Mouse (Mus musculus) adrenal gland, postnatal 14 days (tissue): ENCODE measurements around the gene Col9a1. TPM values are rescaled to one million over a fixed set of nuclear protein-coding genes. Genes with fewer than 3 reads are reported as not detected.

Experiments
- DNase-seq: peaks from one replicate; pipeline ENCODE4 v3.0.0; 2021; ENCODE audit warnings: mixed read lengths
- total RNA-seq: library from RNA; stranded (reverse); gene quantifications from 2 replicates; pipeline ENCODE4 v1.2.3, GENCODE M21; 2021

The Col9a1 gene
- total RNA-seq, 1 experiment from 2014 or later: 0.15 TPM

DNA sequence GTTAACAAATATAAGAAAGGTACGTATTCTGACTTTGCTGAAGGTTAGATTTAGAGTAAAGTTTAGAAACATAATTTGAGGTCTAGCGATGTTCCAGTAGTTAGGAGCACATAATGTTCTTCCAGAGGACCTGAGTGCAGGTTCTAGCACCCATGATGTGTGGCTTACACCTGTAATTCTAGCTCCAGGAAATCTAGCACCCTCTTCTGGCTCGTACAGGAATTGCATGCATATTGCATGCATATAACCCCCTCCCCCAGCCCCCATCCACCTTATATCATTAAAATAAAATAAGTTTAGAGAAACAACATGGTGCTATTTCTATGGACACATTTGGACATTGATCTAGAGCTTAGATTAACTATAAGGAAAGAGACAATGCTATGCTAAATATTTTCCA, 123.3 kb downstream of the Col9a1 start:
- no peak for DNase-seq

Other genes starting within 250 kb of the Col9a1 start
- 54.9 and 57.5 TPM in 2 replicates for gene Sdhaf4, start 172.0 kb upstream of the Col9a1 start, total RNA-seq
- 18.8 and 22.0 TPM in 2 replicates for gene Fam135a, start 77.3 kb upstream of the Col9a1 start, total RNA-seq